Mouse (Mus musculus) neural tube, embryonic 15.5 days (tissue): ENCODE data around the gene Cfap65. TPM values are rescaled to one million over a fixed set of nuclear protein-coding genes. Genes with fewer than 3 reads are reported as not detected.
A peak's percentile ranks its signal among the peaks of the same experiment; 100 is the strongest.

Experiments used
- ATAC-seq: fragments of 200-750 bp; cut with Nextera tagmentation; 2 replicates; pipeline ENCODE4 v1.8.0; 2017; ENCODE audit warnings: mild to moderate bottlenecking, moderate TSS enrichment, moderate library complexity; ENCODE audit not compliant: low FRiP score
- H3K27ac ChIP-seq: fragments of 300-500 bp; sonication (generic); replicated peaks from 2 replicates; pipeline ENCODE4 v1.5.1; 2015; ENCODE audit warnings: mild to moderate bottlenecking, inconsistent platforms
- H3K27me3 ChIP-seq: fragments of 300-500 bp; sonication (generic); replicated peaks from 2 replicates; pipeline ENCODE4 v1.6.1; 2015; ENCODE audit warnings: inconsistent platforms
- H3K36me3 ChIP-seq: fragments of 300-500 bp; sonication (generic); 2 replicates; pipeline ENCODE4 v1.6.1; 2015; ENCODE audit warnings: inconsistent platforms
- H3K4me1 ChIP-seq: fragments of 300-500 bp; sonication (generic); 2 replicates; pipeline ENCODE4 v1.6.1; 2015; ENCODE audit warnings: inconsistent platforms
- H3K4me2 ChIP-seq: fragments of 300-500 bp; sonication (generic); 2 replicates; pipeline ENCODE4 v1.6.1; 2015; ENCODE audit warnings: inconsistent platforms, mild to moderate bottlenecking, moderate library complexity
- H3K4me3 ChIP-seq: fragments of 300-500 bp; sonication (generic); replicated peaks from 2 replicates; pipeline ENCODE4 v1.5.1; 2015; ENCODE audit warnings: mild to moderate bottlenecking, inconsistent platforms
- H3K9ac ChIP-seq: fragments of 300-500 bp; sonication (generic); replicated peaks from 2 replicates; pipeline ENCODE4 v1.6.1; 2015; ENCODE audit warnings: mild to moderate bottlenecking, inconsistent platforms
- H3K9me3 ChIP-seq: fragments of 300-500 bp; sonication (generic); replicated peaks from 2 replicates; pipeline ENCODE4 v1.6.1; 2016; ENCODE audit warnings: inconsistent platforms
- WGBS: fragments of 180-500 bp; shearing (Covaris S2); methylation state at CpG from one replicate; pipeline ENCODE4 v1.1.7; 2015; ENCODE audit warnings: mixed read lengths; 5-methylcytosine and 5-hydroxymethylcytosine counted together
- polyA plus RNA-seq: library from polyadenylated mRNA; unstranded; fragments of >200 nt; fragmentation: Nextera tagmentation; extraction: Ambion mirVana; gene quantifications from 2 replicates; pipeline ENCODE4 v1.2.1, GENCODE M21; 2015

Gene Cfap65
- polyA plus RNA-seq, 1 experiment from 2014 or later: 0.41 TPM

DNA sequence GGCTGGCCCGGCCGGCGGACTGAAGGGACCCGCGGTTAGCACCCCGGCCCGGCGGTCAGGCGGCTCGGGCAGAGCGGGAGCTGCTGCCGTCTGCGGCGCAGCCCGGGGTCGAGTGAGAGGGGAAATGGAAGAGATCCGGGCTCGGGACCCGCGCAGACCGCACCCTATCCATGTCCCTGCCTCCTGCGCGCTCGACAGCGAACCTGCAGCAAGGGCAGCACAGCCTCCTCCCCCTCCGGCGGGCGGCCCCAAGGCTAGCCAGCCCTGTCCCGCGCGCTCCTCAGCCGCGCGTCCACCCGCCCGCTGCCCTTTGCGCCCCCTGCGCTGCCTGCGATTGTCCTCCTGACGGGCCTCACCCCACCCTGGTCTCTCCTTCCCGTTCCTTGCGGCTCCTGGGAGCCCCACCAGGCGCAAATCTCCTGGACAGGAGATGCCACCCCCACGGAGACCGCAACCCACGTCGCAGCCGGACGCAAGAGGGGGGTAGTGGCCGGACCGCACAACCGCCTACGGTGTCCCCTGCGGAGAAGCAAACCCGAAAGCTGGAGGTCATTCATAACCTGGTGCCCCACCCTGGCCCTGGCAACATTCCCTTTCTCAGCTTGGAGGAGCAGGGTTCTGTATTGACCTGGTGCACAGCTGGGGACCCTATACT is 16.3 kb upstream of the Cfap65 start, which contains the start of gene Ihh:
Ihh (minus strand) TSS at position 117 of the 655 bp plus-strand sequence.
- H3K27me3 ChIP-seq: peaks cover 94% of the 10 kb centered on the region
- H3K27ac ChIP-seq: no peak within 1 kb of the TSS
- no peaks in the 10 kb centered on the region for H3K36me3 ChIP-seq
- H3K9me3 ChIP-seq: no peaks in the 10 kb centered on the region
- peak within 1 kb of the TSS; percentile 38 for H3K9ac ChIP-seq
- WGBS: 2% methylated on average over 54 of the region's 55 CpGs
- ATAC-seq: no peak; the same call in 1 of the 2 replicates
- peak within 1 kb of the TSS; percentile 38 for H3K4me3 ChIP-seq
- peaks cover 47% of the 10 kb centered on the region for H3K4me1 ChIP-seq
- H3K4me2 ChIP-seq: peak within 1 kb of the TSS; percentile 68

DNA sequence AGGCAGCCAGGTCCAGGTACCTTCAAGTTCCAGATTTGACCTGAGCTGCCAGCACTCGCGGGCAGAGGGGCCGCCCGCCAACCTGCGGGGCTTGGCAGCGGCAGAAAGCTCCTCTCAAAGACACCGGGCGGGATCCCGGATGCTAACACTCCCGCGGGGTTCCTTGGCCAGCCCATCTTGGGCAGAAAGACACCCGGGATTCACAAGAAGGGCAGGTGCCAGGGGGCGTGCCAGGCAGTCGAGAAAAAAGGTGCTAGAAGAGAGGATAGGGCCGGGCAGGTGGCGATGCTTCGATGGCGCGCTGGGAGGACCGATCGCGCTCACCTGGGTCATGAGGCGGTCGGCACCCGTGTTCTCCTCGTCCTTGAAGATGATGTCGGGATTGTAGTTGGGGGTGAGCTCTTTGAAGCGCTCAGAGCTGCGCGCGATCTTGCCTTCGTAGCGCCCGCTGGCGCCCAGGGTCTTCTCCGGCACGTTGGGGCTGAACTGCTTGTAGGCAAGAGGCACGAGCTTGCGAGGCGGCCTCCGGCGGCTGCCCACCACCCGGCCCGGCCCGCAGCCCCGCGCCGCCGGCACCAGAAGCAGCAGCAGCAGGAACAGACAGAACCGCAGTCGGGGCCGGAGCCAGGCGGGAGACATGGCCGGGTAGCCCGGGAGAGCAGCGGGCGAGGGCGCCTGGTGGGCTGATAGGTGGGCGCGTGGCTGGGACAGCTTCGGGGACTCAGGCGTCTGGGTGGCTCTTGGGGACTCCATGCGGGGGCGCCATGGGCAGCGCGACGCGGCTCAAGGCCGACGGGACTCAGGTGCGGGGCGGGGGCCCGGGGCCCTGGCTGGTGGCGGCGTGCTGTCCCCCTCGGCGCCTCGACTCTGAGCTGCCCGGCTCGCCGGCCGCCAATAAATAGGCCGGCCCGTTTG is 15.4 kb upstream of the Cfap65 start:
- Histone ChIP-seq H3K4me2 (peak overlapping the region; percentile 68), H3K27me3 (peaks cover 97% of the 10 kb centered on the region), H3K4me1 (peaks cover 47% of the 10 kb centered on the region), H3K27ac (no peak overlapping the region), H3K4me3 (peak overlapping the region; percentile 38), H3K9ac (peak overlapping the region; percentile 38), H3K9me3 (no peaks in the 10 kb centered on the region), H3K36me3 (no peaks in the 10 kb centered on the region)
- ATAC-seq: no peak
- WGBS: 2% methylated on average over 81 of the region's 84 CpGs

DNA sequence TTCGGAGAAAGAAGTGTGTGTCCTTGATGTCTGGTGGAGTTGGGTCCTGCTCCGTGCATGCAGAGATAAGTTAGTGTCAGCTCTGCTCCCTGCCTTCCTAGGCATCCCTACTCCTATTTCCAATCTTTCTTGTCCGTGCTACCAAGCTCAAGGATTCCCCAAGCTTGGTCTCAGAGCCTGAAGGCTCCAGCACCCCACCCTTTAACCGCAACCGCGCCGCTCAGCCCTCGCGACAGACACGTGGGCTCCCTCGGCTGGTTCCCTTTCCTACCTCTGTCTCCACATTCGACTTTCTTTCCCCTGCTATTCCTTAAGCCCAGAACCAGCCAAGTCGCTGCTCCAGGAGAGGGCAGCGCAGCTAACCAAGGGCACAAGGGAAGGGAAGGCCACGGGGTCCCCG is 14.7 kb upstream of the Cfap65 start:
- ATAC-seq: no peak
- H3K4me1 ChIP-seq: peaks cover 47% of the 10 kb centered on the region
- H3K4me2 ChIP-seq: peak overlapping the region; percentile 68
- peak overlapping the region; percentile 38 for H3K4me3 ChIP-seq
- no peaks in the 10 kb centered on the region for H3K36me3 ChIP-seq
- peak overlapping the region; percentile 38; the same call in 1 of the 2 replicates for H3K9ac ChIP-seq
- WGBS: 2% methylated on average over 15 of the region's 16 CpGs
- peaks cover 99% of the 10 kb centered on the region for H3K27me3 ChIP-seq
- no peak overlapping the region for H3K27ac ChIP-seq
- H3K9me3 ChIP-seq: no peaks in the 10 kb centered on the region

DNA sequence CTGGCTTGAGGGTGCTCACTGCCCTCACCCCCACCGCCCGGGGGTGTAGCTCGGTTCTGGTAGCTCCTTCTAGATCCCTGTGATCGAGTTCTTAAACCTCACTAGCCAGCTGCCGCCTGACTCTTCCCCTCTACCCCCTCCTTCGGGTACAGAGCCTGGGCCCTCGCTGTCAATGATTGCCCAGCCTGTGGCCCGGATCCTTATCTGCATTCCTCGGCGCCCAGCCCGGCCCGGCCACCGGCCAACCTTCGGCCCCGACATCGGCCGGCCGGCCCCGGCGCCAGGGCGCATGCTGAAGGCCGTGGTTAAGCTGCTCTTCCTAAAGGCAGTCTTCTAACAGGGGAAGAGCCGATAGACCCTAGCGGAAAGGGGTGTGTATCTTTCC is 14.3 kb upstream of the Cfap65 start:
- Histone ChIP-seq H3K36me3 (no peaks in the 10 kb centered on the region), H3K4me1 (peaks cover 47% of the 10 kb centered on the region), H3K4me2 (peak overlapping the region; percentile 68), H3K27ac (no peak overlapping the region), H3K4me3 (peak overlapping the region; percentile 38), H3K9ac (no peak overlapping the region), H3K27me3 (peaks cover 99% of the 10 kb centered on the region), H3K9me3 (no peaks in the 10 kb centered on the region)
- 3% methylated on average over 24 of the region's 24 CpGs for WGBS
- no peak for ATAC-seq

DNA sequence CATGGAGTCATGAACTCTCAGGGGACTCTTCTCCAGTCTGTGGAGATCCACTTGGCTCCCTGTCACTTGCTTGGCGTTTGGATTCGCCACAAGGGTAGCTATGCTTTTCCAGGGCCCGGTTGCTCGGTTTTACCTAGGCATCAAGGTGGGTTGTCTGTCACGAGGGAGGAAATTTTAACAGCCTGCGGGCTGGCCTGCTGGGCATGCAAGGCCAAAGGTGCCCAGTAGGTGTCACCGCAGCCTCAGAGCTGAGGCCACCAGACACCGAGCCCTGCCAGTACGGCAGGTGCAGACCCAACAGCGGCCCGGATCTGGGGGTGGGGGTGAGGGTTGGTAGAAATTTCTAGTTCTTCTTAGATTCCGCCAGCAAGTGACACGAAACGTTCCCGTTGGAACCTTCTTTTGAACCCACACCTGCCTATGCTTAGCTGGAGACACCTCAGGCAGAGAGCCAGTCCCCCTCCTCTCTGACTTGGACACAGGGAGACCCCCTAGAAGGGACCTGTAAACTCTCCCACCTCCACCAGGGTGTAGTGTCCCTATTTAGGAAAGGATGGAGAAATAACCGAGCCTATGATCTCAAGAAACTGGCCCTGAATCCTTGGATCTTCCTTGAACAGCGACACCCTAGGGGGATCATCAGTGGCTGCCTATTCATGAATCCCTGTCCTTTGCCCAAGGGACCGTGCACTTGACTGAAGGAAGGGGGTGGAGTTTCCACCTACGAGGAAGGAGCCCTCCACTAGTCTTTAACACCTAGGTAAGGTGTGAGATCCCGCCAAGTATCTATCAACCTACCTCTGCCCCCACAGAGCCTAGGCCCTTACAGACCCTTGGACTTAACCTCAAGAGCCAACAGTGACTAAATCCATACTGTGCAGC is 13.6 kb upstream of the Cfap65 start:
- H3K27ac ChIP-seq: no peak overlapping the region
- H3K9me3 ChIP-seq: no peaks in the 10 kb centered on the region
- peak overlapping the region; percentile 38 for H3K4me3 ChIP-seq
- peak overlapping the region; percentile 68 for H3K4me2 ChIP-seq
- peaks cover 100% of the 10 kb centered on the region for H3K27me3 ChIP-seq
- H3K36me3 ChIP-seq: no peaks in the 10 kb centered on the region
- no peak overlapping the region for H3K9ac ChIP-seq
- WGBS: 2% methylated on average over 20 of the region's 20 CpGs
- H3K4me1 ChIP-seq: peaks cover 47% of the 10 kb centered on the region
- ATAC-seq: peak; percentile 74

DNA sequence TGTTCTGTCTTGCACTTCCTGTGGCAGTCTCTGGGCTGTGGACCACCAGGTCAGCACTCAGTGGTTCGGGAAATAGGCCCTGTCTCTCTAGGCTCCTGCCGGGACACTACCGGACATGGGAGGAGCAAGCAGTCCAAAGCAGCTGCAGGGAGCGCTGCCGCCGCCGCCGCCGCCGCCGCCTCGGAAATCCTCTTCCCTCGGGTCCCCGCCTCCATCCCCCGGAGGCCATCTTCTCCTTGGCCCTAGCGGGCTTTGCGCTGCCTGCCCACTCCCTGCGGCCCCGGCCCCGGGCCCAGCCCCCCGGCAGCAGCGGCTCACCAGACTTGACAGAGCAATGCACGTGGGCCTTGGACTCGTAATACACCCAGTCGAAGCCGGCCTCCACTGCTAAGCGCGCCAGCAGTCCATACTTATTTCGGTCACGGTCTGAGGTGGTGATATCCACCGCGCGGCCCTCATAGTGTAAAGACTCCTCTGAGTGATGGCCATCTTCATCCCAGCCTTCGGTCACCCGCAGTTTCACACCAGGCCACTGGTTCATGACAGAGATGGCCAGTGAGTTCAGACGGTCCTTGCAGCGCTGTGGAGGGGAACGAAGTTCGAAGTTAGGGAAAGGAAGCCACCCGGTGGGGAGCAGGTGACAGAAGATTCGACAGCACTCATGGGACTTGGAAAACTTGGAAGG is 12.7 kb upstream of the Cfap65 start:
- WGBS: 1% methylated on average over 41 of the region's 41 CpGs

DNA sequence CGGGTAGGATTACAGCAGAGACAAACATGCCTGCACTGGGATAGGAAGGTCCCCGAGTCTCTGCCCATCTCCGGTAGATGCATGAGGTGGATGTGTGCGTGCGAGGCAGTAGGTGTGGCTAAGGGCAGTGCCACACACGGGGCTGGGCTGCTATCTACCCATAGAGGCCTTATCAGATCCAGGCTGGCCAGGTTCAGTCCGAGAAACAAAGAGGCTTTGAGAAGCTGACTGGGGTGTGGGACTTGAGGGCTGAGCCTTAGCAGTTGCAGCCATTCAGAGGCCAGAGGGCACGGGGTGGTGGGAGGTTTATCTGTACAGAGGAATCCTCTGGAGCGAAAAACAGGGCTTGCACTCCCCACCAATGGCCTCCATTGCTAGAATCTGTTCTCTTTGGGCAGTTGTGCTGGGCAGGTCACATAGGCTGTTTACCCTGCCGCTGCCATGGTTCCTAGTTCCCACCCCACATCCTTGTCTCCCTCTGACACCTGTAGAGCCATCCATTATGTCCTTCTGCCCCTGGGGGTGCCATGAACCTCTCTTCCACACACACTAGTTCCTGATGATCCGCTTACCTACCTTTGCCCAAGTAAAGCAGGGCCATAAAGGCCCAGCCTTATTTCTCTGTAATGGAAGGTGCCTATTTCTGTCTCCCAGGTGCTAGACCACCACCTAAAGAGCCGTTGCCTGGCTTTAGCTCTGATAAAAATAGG is 6.4 kb upstream of the Cfap65 start:
- Histone ChIP-seq H3K4me3 (no peak overlapping the region), H3K27ac (no peak overlapping the region), H3K4me2 (no peak overlapping the region), H3K4me1 (no peaks in the 10 kb centered on the region), H3K9me3 (no peaks in the 10 kb centered on the region), H3K36me3 (no peaks in the 10 kb centered on the region), H3K27me3 (peaks cover 78% of the 10 kb centered on the region), H3K9ac (no peak overlapping the region)
- ATAC-seq: no peak
- 65% methylated on average over 12 of the region's 12 CpGs for WGBS

More for the DNA sequence above, 12.7 kb upstream of the Cfap65 start:
- H3K9ac ChIP-seq: peak overlapping the region; percentile 31; the same call in 1 of the 2 replicates
- no peak for ATAC-seq
- no peaks in the 10 kb centered on the region for H3K9me3 ChIP-seq
- H3K27me3 ChIP-seq: peaks cover 96% of the 10 kb centered on the region
- peak overlapping the region; percentile 28 for H3K4me3 ChIP-seq
- H3K4me2 ChIP-seq: peak overlapping the region; percentile 55
- H3K36me3 ChIP-seq: no peaks in the 10 kb centered on the region
- H3K27ac ChIP-seq: no peak overlapping the region
- H3K4me1 ChIP-seq: peaks cover 47% of the 10 kb centered on the region

DNA sequence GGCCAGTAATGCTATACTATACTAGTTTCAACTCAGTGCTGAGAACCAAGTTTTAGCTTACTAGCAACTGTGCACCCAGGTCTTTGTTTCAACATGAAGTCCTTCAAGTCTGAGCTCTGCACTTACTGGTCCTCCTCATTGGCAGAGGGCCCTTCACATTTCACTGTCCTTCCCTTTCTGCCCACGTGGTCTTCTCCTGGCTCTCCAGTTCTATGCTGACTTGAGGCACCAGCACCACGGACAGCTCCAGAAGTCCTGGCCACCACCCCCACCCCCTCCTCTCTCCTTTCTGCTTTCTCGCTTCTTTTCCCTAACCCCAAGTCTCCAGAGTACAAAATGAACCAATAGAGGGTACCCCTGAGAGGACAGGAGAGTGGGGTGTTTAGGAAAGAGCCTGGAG is 4.4 kb upstream of the Cfap65 start:
- H3K4me3 ChIP-seq: no peak overlapping the region
- 8% methylated on average over 3 of the region's 3 CpGs for WGBS
- no peak overlapping the region for H3K27ac ChIP-seq
- H3K36me3 ChIP-seq: no peaks in the 10 kb centered on the region
- H3K4me1 ChIP-seq: no peaks in the 10 kb centered on the region
- H3K4me2 ChIP-seq: no peak overlapping the region
- ATAC-seq: no peak
- no peaks in the 10 kb centered on the region for H3K9me3 ChIP-seq
- no peak overlapping the region for H3K9ac ChIP-seq
- peaks cover 63% of the 10 kb centered on the region for H3K27me3 ChIP-seq

DNA sequence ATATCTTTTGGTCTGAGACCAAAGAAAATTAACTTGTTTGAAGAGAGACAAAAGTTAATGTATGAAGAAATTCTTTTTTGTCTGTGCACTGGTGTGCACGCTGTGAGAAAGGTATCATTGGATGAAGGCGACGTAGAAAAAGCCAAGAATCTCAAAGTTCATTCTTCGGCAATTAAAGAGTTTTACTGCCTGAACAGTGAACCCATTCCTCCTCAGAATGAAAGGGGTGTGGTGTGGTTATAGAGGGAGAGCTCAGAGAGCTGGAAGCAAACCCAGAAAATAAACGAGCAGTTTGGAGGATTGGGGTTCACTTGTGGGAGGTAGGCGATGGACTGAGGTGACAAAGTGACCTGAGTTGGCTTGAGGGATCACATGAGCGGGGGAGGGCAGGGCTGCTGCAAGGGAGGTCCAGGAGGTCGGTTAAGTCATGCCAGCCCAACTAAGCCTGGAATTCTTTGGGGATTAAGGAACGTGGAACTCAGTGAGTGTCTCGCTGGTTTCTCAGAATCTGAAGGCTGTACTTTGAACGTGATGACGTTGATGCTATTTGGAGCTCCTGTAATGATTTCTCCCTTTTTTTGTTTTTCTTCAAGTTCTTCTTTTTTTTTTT is 927 bp upstream of the Cfap65 start:
- 50% methylated on average over 12 of the region's 12 CpGs for WGBS
- Histone ChIP-seq H3K9me3 (no peaks in the 10 kb centered on the region), H3K27me3 (peaks cover 60% of the 10 kb centered on the region), H3K4me3 (no peak overlapping the region), H3K27ac (no peak overlapping the region), H3K4me2 (no peak overlapping the region), H3K4me1 (no peaks in the 10 kb centered on the region), H3K9ac (no peak overlapping the region), H3K36me3 (no peaks in the 10 kb centered on the region)
- ATAC-seq: no peak

DNA sequence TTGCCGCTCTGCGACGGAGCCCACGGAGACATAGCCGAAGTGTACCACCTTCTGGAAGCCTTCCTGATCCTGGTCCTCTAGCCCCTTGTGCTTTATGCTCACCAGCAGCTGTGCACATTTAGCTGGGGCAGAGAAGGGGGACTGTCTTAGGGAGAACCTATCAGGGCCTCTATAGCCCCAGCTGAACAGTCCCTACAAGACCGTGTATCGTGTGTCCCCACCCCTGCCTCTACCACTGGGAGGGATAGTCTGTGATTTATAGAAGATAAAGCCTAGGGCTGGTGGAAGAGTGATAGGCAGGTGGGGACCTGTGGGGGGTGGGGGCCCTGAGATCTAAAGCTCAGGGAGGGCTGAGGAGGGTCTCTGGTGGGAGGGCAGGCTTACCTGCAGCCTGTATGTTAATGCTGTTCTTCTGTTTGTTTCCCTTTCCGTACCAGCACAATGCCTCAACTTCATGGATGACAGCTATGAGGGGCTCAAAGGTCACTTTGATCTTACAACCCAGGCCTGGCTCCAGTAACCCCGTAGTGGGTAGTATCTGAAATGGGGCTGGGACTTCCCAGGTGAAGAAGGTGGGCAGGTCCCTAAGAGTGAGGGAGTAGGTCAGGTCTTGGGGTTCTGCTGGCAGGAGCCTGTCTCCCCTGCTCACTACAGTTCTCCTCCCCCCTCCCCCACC is 7.6 kb downstream of the Cfap65 start:
- Histone ChIP-seq H3K9ac (no peak overlapping the region), H3K4me1 (no peaks in the 10 kb centered on the region), H3K4me2 (no peak overlapping the region), H3K27me3 (peaks cover 47% of the 10 kb centered on the region; the same call in 1 of the 2 replicates), H3K27ac (no peak overlapping the region), H3K4me3 (no peak overlapping the region), H3K36me3 (no peaks in the 10 kb centered on the region), H3K9me3 (no peaks in the 10 kb centered on the region)
- ATAC-seq: no peak
- 82% methylated on average over 9 of the region's 9 CpGs for WGBS
